Mouse (Mus musculus) lung, postnatal 0 days (tissue): Measurements from ENCODE around the gene Osbpl10. TPM values are rescaled to one million over a fixed set of nuclear protein-coding genes. Genes with fewer than 3 reads are reported as not detected.
A peak's percentile ranks its signal among the peaks of the same experiment; 100 is the strongest.

Experiments
- ATAC-seq: fragments of 200-750 bp; cut with Nextera tagmentation; 2 replicates; pipeline ENCODE4 v1.8.0; 2017; ENCODE audit warnings: moderate library complexity
- DNase-seq: peaks from one replicate; pipeline ENCODE4 v3.0.0-alpha.2; 2016; ENCODE audit warnings: low spot score
- H3K27ac ChIP-seq: fragments of 300-500 bp; sonication (generic); 2 replicates; pipeline ENCODE4 v1.5.1; 2014; ENCODE audit warnings: antibody characterized with exemption, mild to moderate bottlenecking, low read length, mixed read lengths
- H3K27me3 ChIP-seq: fragments of 300-500 bp; sonication (generic); replicated peaks from 2 replicates; pipeline ENCODE4 v1.6.1; 2014; ENCODE audit warnings: low read length, mixed read lengths; ENCODE audit not compliant: insufficient read depth
- H3K36me3 ChIP-seq: fragments of 300-500 bp; sonication (generic); 2 replicates; pipeline ENCODE4 v1.6.1; 2014; ENCODE audit warnings: low read length, mixed read lengths; ENCODE audit not compliant: insufficient read depth
- H3K4me1 ChIP-seq: fragments of 300-500 bp; sonication (generic); 2 replicates; pipeline ENCODE4 v1.6.1; 2014; ENCODE audit warnings: antibody characterized with exemption, low read depth, low read length, mixed read lengths; ENCODE audit not compliant: insufficient read depth
- H3K4me2 ChIP-seq: fragments of 300-500 bp; sonication (generic); replicated peaks from 2 replicates; pipeline ENCODE4 v1.6.1; 2014; ENCODE audit warnings: low read depth, mild to moderate bottlenecking, low read length, moderate library complexity, mixed read lengths
- H3K4me3 ChIP-seq: fragments of 300-500 bp; sonication (generic); 2 replicates; pipeline ENCODE4 v1.5.1; 2014; ENCODE audit warnings: low read depth, low read length
- H3K9ac ChIP-seq: fragments of 300-500 bp; sonication (generic); replicated peaks from 2 replicates; pipeline ENCODE4 v1.6.1; 2014; ENCODE audit warnings: low read depth, mild to moderate bottlenecking
- H3K9me3 ChIP-seq: fragments of 300-500 bp; sonication (generic); 2 replicates; pipeline ENCODE4 v1.6.1; 2016; ENCODE audit warnings: low read length, mixed read lengths
- CTCF ChIP-seq: IDR thresholded peaks from 2 replicates; pipeline ENCODE4 v1.5.1; 2016; ENCODE audit warnings: antibody characterized with exemption, mild to moderate bottlenecking
- EP300 ChIP-seq: IDR thresholded peaks from 2 replicates; pipeline ENCODE4 v1.6.1; 2016; ENCODE audit warnings: antibody characterized with exemption, mild to moderate bottlenecking, control low read depth
- WGBS: fragments of 180-500 bp; shearing (Covaris S2); extraction: QIAGEN DNeasy Blood & Tissue Kit; methylation state at CpG from one replicate; pipeline ENCODE4 v1.1.7; 2014; 5-methylcytosine and 5-hydroxymethylcytosine counted together
- polyA plus RNA-seq: library from polyadenylated mRNA; unstranded; fragments of >200 nt; fragmentation: Nextera tagmentation; extraction: Ambion mirVana; gene quantifications from 2 replicates; pipeline ENCODE4 v1.2.1, GENCODE M21; 2015

Osbpl10 gene
- polyA plus RNA-seq, 1 experiment from 2014 or later, result 2.6 TPM

GRCm38 (mm10) chr9:115179154-115179553 lies 200.8 kb downstream of the Osbpl10 start:
- Histone ChIP-seq H3K4me1 (no peaks in the 10 kb centered on the region), H3K27ac (no peak overlapping the region), H3K4me3 (no peak overlapping the region), H3K36me3 (no peaks in the 10 kb centered on the region), H3K4me2 (no peak overlapping the region), H3K27me3 (no peaks in the 10 kb centered on the region), H3K9me3 (no peaks in the 10 kb centered on the region), H3K9ac (no peak overlapping the region)
- ATAC-seq, result no peak
- DNase-seq, result no peak
- TF ChIP-seq CTCF, result no peak
- TF ChIP-seq EP300, result no peak
- WGBS, result 96% methylated on average over 5 of the region's 5 CpGs

DNA sequence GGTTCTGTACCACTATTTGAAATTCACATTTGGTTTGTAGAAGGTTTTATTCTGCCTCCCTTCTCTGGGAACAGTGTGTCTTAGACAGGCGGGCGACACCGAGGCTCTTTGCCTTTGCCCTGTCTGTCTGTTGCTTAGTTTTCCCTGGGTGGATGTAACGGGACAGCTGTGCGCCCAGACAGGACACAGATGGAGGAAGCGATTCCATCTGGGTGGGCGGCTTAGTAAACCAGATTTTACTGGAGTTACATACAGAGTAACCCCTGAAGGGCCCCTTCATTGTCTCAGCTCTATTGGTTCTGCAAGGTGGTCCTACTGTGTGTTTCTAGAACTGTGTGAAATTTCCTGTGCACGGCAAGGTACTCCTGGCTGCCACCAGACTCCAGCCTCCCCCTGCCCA lies 201.6 kb downstream of the Osbpl10 start:
- H3K4me2 ChIP-seq, result no peak overlapping the region
- peak; percentile 14; the same call in 1 of the 2 replicates for TF ChIP-seq EP300
- TF ChIP-seq CTCF, result no peak
- no peak overlapping the region for H3K4me3 ChIP-seq
- peak; percentile 77 for ATAC-seq
- no peaks in the 10 kb centered on the region for H3K4me1 ChIP-seq
- WGBS, result 52% methylated on average over 8 of the region's 8 CpGs
- H3K27me3 ChIP-seq, result no peaks in the 10 kb centered on the region
- no peaks in the 10 kb centered on the region for H3K9me3 ChIP-seq
- H3K27ac ChIP-seq, result no peak overlapping the region
- H3K9ac ChIP-seq, result no peak overlapping the region
- peak; percentile 65 for DNase-seq
- H3K36me3 ChIP-seq, result no peaks in the 10 kb centered on the region

DNA sequence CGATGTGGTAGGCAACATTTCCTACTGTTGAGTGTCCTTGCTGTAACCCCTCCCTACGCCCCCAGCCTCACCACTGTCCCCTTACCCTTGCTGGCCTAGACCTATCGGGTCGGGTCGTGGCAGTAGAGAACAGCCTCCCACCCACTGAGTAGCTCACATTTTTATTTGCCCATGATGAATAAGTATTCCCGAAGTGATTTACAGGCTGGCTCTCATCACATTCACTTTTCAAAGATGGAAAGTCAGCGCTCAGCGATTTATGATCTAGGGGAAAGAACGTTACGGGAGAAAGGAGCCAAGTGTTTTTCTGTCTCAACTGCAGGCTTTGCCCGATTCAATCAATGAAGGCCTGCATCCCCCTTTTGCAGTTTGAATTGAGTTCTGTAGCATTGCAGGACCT lies 208.0 kb downstream of the Osbpl10 start:
- no peaks in the 10 kb centered on the region for H3K4me1 ChIP-seq
- ATAC-seq, result peak; percentile 49
- H3K27ac ChIP-seq, result no peak overlapping the region
- TF ChIP-seq CTCF (no peak), EP300 (peak; percentile 37; the same call in 1 of the 2 replicates)
- H3K27me3 ChIP-seq, result no peaks in the 10 kb centered on the region
- peak; percentile 75 for DNase-seq
- H3K36me3 ChIP-seq, result no peaks in the 10 kb centered on the region
- WGBS, result 57% methylated on average over 11 of the region's 11 CpGs
- H3K4me2 ChIP-seq, result no peak overlapping the region
- H3K4me3 ChIP-seq, result no peak overlapping the region
- H3K9ac ChIP-seq, result no peak overlapping the region
- H3K9me3 ChIP-seq, result no peaks in the 10 kb centered on the region

GRCm38 (mm10) chr9:115190376-115190942 lies 212.1 kb downstream of the Osbpl10 start:
- no peak for ATAC-seq
- no peaks in the 10 kb centered on the region for H3K36me3 ChIP-seq
- no peaks in the 10 kb centered on the region for H3K9me3 ChIP-seq
- H3K27me3 ChIP-seq, result no peaks in the 10 kb centered on the region
- no peak overlapping the region for H3K27ac ChIP-seq
- TF ChIP-seq EP300 (no peak), CTCF (no peak)
- H3K4me1 ChIP-seq, result no peaks in the 10 kb centered on the region
- DNase-seq, result no peak
- WGBS, result 48% methylated on average over 9 of the region's 9 CpGs
- H3K9ac ChIP-seq, result no peak overlapping the region
- H3K4me3 ChIP-seq, result no peak overlapping the region
- no peak overlapping the region for H3K4me2 ChIP-seq

- no peak for ATAC-seq
- H3K9me3 ChIP-seq, result no peaks in the 10 kb centered on the region
- no peaks in the 10 kb centered on the region for H3K27me3 ChIP-seq
- WGBS, result 73% methylated on average over 3 of the region's 3 CpGs
- H3K4me1 ChIP-seq, result 0 out of 2 replicates have a peak, but pooled peaks cover 2% of the 10 kb centered on the region
- no peak overlapping the region for H3K9ac ChIP-seq
- no peak for DNase-seq
- no peak overlapping the region for H3K27ac ChIP-seq
- H3K4me2 ChIP-seq, result no peak overlapping the region
- H3K36me3 ChIP-seq, result no peaks in the 10 kb centered on the region
- peak; percentile 22; the same call in 1 of the 2 replicates for TF ChIP-seq CTCF
- no peak for TF ChIP-seq EP300
- no peak overlapping the region for H3K4me3 ChIP-seq
Observed at GRCm38 (mm10) chr9:115192890-115193289, 214.5 kb downstream of the Osbpl10 start.

DNA sequence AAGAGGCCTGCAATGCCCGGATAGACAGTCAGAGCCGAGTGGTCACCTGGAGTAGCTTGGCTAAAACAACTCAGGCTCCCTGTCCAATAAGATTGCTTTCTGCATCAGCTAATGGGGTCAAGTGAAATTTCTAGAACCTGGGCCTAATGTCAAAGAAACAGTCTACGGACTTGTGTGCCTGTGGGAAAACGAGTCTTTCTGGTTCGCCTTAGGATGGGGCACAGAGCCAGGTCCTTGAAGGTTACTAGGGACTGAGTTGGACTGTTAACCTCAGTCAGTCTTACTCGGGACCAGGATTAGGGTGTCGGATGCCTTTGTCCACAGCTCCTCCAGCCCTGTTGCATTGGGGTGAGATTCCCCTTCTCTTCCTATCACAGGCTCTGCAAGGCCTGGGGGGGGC lies 218.7 kb downstream of the Osbpl10 start:
- ATAC-seq, result peak; percentile 93
- Histone ChIP-seq H3K4me3 (no peak overlapping the region), H3K27me3 (no peaks in the 10 kb centered on the region), H3K4me2 (no peak overlapping the region), H3K36me3 (no peaks in the 10 kb centered on the region), H3K9me3 (no peaks in the 10 kb centered on the region), H3K9ac (no peak overlapping the region), H3K27ac (no peak overlapping the region), H3K4me1 (0 out of 2 replicates have a peak, but pooled peaks cover 2% of the 10 kb centered on the region)
- DNase-seq, result peak; percentile 92
- WGBS, result 48% methylated on average over 7 of the region's 7 CpGs
- TF ChIP-seq EP300 (no peak), CTCF (no peak)
